Mouse (Mus musculus) bone marrow macrophage, adult 2 months (primary cell): ENCODE measurements around the gene Grik4. TPM values are rescaled to one million over a fixed set of nuclear protein-coding genes. Genes with fewer than 3 reads are reported as not detected.

Experiments
- H3K27ac ChIP-seq: 2 replicates; pipeline ENCODE4 v1.5.1; 2012; ENCODE audit warnings: low read depth, low read length; ENCODE audit not compliant: insufficient read depth
- H3K4me1 ChIP-seq: 2 replicates; pipeline ENCODE4 v1.6.1; 2012; ENCODE audit warnings: low read length; ENCODE audit not compliant: control insufficient read depth, insufficient read depth
- H3K4me3 ChIP-seq: 2 replicates; pipeline ENCODE4 v1.5.1; 2012; ENCODE audit warnings: mild to moderate bottlenecking, low read length, moderate library complexity; ENCODE audit not compliant: insufficient read depth
- CTCF ChIP-seq: IDR thresholded peaks from 2 replicates; pipeline ENCODE4 v1.5.1; 2012; ENCODE audit warnings: low read depth, mild to moderate bottlenecking, low read length, moderate library complexity
- POLR2A ChIP-seq: IDR thresholded peaks from 2 replicates; pipeline ENCODE4 v1.6.1; 2012; ENCODE audit warnings: mild to moderate bottlenecking, low read depth, low read length, borderline replicate concordance
- polyA plus RNA-seq: library from polyadenylated mRNA; stranded (reverse); fragments of >200 nt; gene quantifications from 2 replicates; pipeline ENCODE4 v1.2.4, GENCODE M21; 2012; ENCODE audit not compliant: missing spikeins, insufficient read depth, insufficient read length

Gene Grik4
- polyA plus RNA-seq, 1 experiment: 0.12 TPM

DNA sequence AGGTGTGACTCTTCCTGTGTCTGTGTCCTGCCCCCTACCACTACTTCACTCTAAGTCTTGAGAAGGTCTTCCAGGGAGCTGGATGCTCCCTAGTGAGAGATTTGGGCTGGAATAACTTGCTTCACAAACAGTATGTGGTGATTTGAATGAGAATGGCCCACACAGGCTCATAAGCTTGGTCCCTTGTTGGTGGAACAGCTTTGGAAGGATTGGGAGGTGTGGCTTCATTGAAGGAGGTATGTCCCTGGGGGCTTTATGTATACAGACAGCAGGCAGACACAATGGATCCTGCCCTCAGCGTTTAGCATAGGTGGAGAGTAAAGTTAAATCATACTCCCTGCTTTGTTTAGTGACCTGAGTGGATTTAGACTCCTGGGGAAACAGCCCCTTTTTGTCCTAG lies 282.8 kb downstream of the Grik4 start:
- H3K4me3 ChIP-seq: no peak overlapping the region
- H3K4me1 ChIP-seq: no peaks in the 10 kb centered on the region
- TF ChIP-seq POLR2A (no peak), CTCF (no peak)
- no peak overlapping the region for H3K27ac ChIP-seq

DNA sequence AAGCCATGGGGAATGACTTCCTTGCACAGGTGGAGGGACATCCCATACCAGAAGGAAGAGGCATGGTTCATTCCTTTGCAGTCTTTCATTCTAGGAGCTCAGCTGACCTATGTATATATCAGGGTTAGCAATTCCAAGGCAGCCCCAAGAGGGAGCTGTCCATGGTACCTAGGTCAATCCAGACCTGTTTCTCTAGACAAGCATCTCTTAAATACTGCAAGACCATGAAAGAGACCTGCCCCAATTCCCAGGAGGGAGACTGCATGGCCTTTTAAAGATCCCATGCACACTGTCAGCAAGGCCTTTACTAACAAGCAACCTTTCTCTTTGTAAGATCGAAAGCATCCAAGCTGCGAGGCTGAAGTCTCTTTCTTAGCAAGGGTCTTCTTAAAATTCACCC lies 291.5 kb downstream of the Grik4 start:
- Histone ChIP-seq H3K4me3 (no peak overlapping the region), H3K4me1 (no peaks in the 10 kb centered on the region), H3K27ac (no peak overlapping the region)
- TF ChIP-seq POLR2A: no peak
- no peak for TF ChIP-seq CTCF

DNA sequence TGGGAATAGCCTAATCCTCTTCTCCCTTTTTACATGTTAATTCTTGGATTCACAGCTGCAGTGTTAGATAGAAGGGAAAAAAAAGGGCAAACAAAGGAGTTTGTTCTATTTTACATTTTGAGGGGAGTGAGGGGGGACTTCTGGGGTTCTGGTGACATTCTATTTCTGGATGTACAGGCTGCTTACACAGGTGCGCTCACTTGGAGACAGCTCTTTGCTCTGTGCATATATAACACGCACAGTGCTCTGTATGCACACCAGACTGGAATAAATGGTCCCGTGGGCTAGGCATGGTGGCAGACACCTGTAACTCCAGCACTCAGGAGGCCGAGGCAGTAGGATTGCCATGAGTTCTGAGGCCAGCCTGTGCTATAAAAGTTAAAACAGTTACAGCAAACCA lies 292.0 kb downstream of the Grik4 start:
- Histone ChIP-seq H3K27ac (no peak overlapping the region), H3K4me1 (no peaks in the 10 kb centered on the region), H3K4me3 (no peak overlapping the region)
- no peak for TF ChIP-seq CTCF
- no peak for TF ChIP-seq POLR2A

DNA sequence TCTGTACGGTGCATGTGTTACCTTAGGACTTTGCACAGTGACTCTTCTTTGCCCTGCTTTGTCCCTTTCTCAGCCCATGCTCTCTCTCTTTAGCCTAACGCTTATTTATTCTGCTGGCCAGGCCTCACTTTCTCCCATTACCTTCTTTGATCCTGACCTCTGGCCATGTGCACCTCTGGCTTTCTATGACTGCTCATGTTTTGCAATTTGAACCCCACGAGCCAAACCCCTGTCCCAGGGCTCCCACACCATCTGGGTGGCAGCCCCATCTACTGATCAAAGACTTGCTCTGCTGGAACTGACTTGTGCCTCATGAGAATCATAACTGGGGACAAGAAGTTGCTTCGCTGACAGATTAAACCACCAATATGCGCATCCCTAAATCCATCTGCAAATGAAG lies 294.4 kb downstream of the Grik4 start:
- H3K4me3 ChIP-seq: no peak overlapping the region

DNA sequence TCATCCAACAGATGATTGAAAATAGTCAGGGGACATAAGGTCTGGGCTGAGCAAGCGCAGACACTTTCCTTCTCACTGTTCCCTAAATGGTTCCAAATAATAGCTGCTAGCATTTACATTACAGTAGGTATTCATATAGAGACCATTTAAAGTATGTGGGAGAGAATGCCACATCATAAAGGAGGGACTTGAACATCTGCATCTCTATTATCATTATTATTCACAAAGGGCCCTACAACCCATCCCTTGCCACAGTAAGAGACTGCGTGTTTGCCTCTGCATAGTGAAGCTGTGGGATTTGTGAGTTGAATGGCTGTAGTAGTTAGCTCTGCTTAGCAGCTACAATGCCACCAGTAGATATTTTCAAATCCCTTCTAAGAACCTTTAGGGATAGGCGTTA lies 296.2 kb downstream of the Grik4 start:
- H3K27ac ChIP-seq: no peak overlapping the region
- TF ChIP-seq POLR2A (no peak), CTCF (no peak)
- no peaks in the 10 kb centered on the region for H3K4me1 ChIP-seq
- H3K4me3 ChIP-seq: no peak overlapping the region

More for the DNA sequence above, 294.4 kb downstream of the Grik4 start:
- Histone ChIP-seq H3K4me1 (no peaks in the 10 kb centered on the region), H3K27ac (no peak overlapping the region)
- TF ChIP-seq POLR2A: no peak
- no peak for TF ChIP-seq CTCF

GRCm38 (mm10) chr9:42647596-42647995 lies 296.7 kb downstream of the Grik4 start:
- Histone ChIP-seq H3K4me3 (no peak overlapping the region), H3K27ac (no peak overlapping the region), H3K4me1 (no peaks in the 10 kb centered on the region)
- TF ChIP-seq CTCF (no peak), POLR2A (no peak)

DNA sequence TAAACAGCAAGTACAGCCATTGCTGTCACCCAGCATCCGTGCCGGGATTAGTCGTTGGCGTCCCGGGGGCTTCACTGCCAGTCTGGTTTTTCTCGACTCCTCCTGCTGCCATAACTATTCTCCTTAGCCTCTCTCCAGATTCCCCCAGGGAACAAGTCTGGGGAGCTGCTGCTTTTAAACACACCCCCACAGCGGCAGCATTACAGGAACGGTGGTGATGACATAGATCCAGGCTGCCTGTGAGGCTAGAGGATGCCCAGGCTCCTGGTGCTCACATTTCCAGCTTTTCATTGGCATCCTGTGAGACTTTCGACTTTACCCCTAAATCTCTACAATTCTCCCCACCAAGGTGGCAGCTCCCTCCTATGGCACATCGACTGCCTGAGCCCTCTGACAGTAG lies 297.5 kb downstream of the Grik4 start:
- TF ChIP-seq CTCF (no peak), POLR2A (no peak)
- no peaks in the 10 kb centered on the region for H3K4me1 ChIP-seq
- H3K27ac ChIP-seq: no peak overlapping the region
- H3K4me3 ChIP-seq: no peak overlapping the region

GRCm38 (mm10) chr9:42645161-42645560 lies 299.1 kb downstream of the Grik4 start:
- no peak overlapping the region for H3K27ac ChIP-seq

DNA sequence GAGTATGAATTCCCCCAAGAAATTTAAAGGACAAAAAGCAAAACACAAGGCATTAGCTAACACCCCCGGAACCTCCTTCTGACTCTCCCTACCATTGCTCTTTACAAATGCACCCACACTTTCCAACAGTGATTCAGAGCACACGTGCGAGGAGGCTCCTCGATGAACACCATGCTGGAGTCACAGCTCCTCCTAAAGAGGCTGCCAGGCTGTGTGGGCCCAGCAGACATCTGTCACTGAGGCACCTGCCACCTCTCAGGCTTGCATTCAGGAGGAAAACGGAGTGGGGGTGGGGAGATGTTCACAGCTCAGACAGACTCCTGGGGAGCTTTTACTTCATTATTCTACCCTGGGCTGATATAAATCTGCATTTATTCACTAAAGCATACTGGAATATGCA lies 301.5 kb downstream of the Grik4 start:
- no peak for TF ChIP-seq POLR2A
- no peak for TF ChIP-seq CTCF

More at GRCm38 (mm10) chr9:42645161-42645560, 299.1 kb downstream of the Grik4 start:
- TF ChIP-seq POLR2A: no peak
- no peak for TF ChIP-seq CTCF
- H3K4me3 ChIP-seq: no peak overlapping the region
- no peaks in the 10 kb centered on the region for H3K4me1 ChIP-seq

GRCm38 (mm10) chr9:42641550-42642117 lies 302.7 kb downstream of the Grik4 start:
- Histone ChIP-seq H3K27ac (no peak overlapping the region), H3K4me1 (no peaks in the 10 kb centered on the region), H3K4me3 (no peak overlapping the region)
- TF ChIP-seq CTCF (no peak), POLR2A (no peak)

More for the DNA sequence above, 301.5 kb downstream of the Grik4 start:
- H3K4me3 ChIP-seq: no peak overlapping the region
- H3K27ac ChIP-seq: no peak overlapping the region
- no peaks in the 10 kb centered on the region for H3K4me1 ChIP-seq

DNA sequence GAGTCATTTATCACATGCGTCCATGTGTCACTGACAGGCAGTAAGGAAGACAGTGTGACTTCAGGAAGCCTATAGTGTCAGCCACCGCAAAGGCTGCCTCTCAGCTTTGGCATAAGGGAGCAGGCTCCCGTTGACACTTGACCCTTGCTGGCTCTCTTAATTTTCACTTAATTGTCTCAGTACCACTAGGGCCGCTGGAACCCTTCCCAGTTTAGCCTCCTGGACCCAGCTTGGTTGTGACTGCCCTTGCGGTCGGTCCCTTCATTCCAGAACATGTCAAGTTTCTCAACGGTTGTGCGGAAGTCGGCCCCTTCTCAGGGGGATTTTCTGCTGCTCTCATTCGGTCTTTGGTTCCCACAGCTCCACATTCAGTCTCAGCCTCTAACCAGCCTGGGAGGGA lies 307.8 kb downstream of the Grik4 start:
- no peak overlapping the region for H3K4me3 ChIP-seq
- no peak for TF ChIP-seq CTCF
- H3K4me1 ChIP-seq: no peaks in the 10 kb centered on the region
- no peak overlapping the region for H3K27ac ChIP-seq
